Mouse (Mus musculus): ENCODE results near the gene Sorbs1. TPM values are rescaled to one million over a fixed set of nuclear protein-coding genes. Genes with fewer than 3 reads are reported as not detected.

The Sorbs1 gene
- polyA plus RNA-seq, 1 experiment from 2014 or later: 94.7 TPM

- Histone ChIP-seq H3K27me3 (replicated peaks) (no peaks in the 10 kb centered on the region), H3K36me3 (peaks cover 38% of the 10 kb centered on the region), H3K4me1 (peaks cover 12% of the 10 kb centered on the region), H3K4me3 (replicated peaks) (no peak overlapping the region), H3K9me3 (replicated peaks) (no peaks in the 10 kb centered on the region), H3K27ac (replicated peaks) (0 out of 2 replicates have a peak overlapping the region, but pooled peaks have one; percentile 28), H3K9ac (replicated peaks) (no peak overlapping the region), H3K4me2 (no peak overlapping the region)
- no peak for ATAC-seq (ENCODE audit: low FRiP score)
- 43% methylated on average over 5 of the region's 5 CpGs for WGBS
Measured at GRCm38 (mm10) chr19:40383931-40384330, 129.6 kb downstream of the Sorbs1 start.

GRCm38 (mm10) chr19:40380656-40381055, 132.9 kb downstream of the Sorbs1 start:
- Histone ChIP-seq H3K36me3 (peaks cover 21% of the 10 kb centered on the region), H3K27me3 (replicated peaks) (no peaks in the 10 kb centered on the region), H3K27ac (replicated peaks) (peak overlapping the region; percentile 33; the same call in 1 of the 2 replicates), H3K4me3 (replicated peaks) (no peak overlapping the region), H3K9ac (replicated peaks) (no peak overlapping the region), H3K4me1 (peaks cover 12% of the 10 kb centered on the region), H3K4me2 (no peak overlapping the region), H3K9me3 (replicated peaks) (no peaks in the 10 kb centered on the region)
- ATAC-seq (ENCODE audit: low FRiP score): no peak
- 52% methylated on average over 3 of the region's 3 CpGs for WGBS

GRCm38 (mm10) chr19:40380005-40380404, 133.6 kb downstream of the Sorbs1 start:
- H3K4me2 ChIP-seq: no peak overlapping the region
- H3K27me3 ChIP-seq (replicated peaks): no peaks in the 10 kb centered on the region
- 61% methylated on average over 6 of the region's 6 CpGs for WGBS
- H3K4me3 ChIP-seq (replicated peaks): no peak overlapping the region
- no peak overlapping the region for H3K9ac ChIP-seq (replicated peaks)
- peak overlapping the region; percentile 33; the same call in 1 of the 2 replicates for H3K27ac ChIP-seq (replicated peaks)
- ATAC-seq (ENCODE audit: low FRiP score): no peak
- H3K36me3 ChIP-seq: peaks cover 24% of the 10 kb centered on the region
- no peaks in the 10 kb centered on the region for H3K9me3 ChIP-seq (replicated peaks)
- H3K4me1 ChIP-seq: peaks cover 12% of the 10 kb centered on the region

GRCm38 (mm10) chr19:40379081-40379480, 134.5 kb downstream of the Sorbs1 start:
- WGBS: 90% methylated on average over 4 of the region's 4 CpGs
- Histone ChIP-seq H3K4me3 (replicated peaks) (no peak overlapping the region), H3K9ac (replicated peaks) (no peak overlapping the region), H3K4me1 (peaks cover 12% of the 10 kb centered on the region), H3K36me3 (peaks cover 24% of the 10 kb centered on the region), H3K9me3 (replicated peaks) (no peaks in the 10 kb centered on the region), H3K4me2 (no peak overlapping the region), H3K27me3 (replicated peaks) (no peaks in the 10 kb centered on the region), H3K27ac (replicated peaks) (no peak overlapping the region)
- no peak for ATAC-seq (ENCODE audit: low FRiP score)

- no peaks in the 10 kb centered on the region for H3K27me3 ChIP-seq (replicated peaks)
Measured at GRCm38 (mm10) chr19:40377632-40378031, 135.9 kb downstream of the Sorbs1 start.

GRCm38 (mm10) chr19:40376566-40377281, 136.9 kb downstream of the Sorbs1 start:
- Histone ChIP-seq H3K27ac (replicated peaks) (no peak overlapping the region), H3K27me3 (replicated peaks) (no peaks in the 10 kb centered on the region), H3K4me1 (peaks cover 8% of the 10 kb centered on the region; the same call in 1 of the 2 replicates), H3K9me3 (replicated peaks) (no peaks in the 10 kb centered on the region), H3K9ac (replicated peaks) (no peak overlapping the region), H3K4me2 (no peak overlapping the region), H3K4me3 (replicated peaks) (no peak overlapping the region), H3K36me3 (peaks cover 25% of the 10 kb centered on the region)
- WGBS: 74% methylated on average over 21 of the region's 21 CpGs
- ATAC-seq (ENCODE audit: low FRiP score): no peak

More at GRCm38 (mm10) chr19:40377632-40378031, 135.9 kb downstream of the Sorbs1 start:
- no peak overlapping the region for H3K4me2 ChIP-seq
- peaks cover 8% of the 10 kb centered on the region; the same call in 1 of the 2 replicates for H3K4me1 ChIP-seq
- 0 out of 2 replicates have a peak overlapping the region, but pooled peaks have one; percentile 14 for H3K27ac ChIP-seq (replicated peaks)
- H3K9ac ChIP-seq (replicated peaks): no peak overlapping the region
- peaks cover 32% of the 10 kb centered on the region for H3K36me3 ChIP-seq
- H3K9me3 ChIP-seq (replicated peaks): no peaks in the 10 kb centered on the region
- ATAC-seq (ENCODE audit: low FRiP score): no peak
- 68% methylated on average over 14 of the region's 14 CpGs for WGBS
- no peak overlapping the region for H3K4me3 ChIP-seq (replicated peaks)

- H3K27ac ChIP-seq (replicated peaks): no peak overlapping the region
- H3K4me3 ChIP-seq (replicated peaks): no peak overlapping the region
- 0 out of 2 replicates have a peak, but pooled peaks cover 6% of the 10 kb centered on the region for H3K4me1 ChIP-seq
- no peaks in the 10 kb centered on the region for H3K27me3 ChIP-seq (replicated peaks)
- no peak overlapping the region for H3K9ac ChIP-seq (replicated peaks)
- 97% methylated on average over 2 of the region's 2 CpGs for WGBS
- peaks cover 24% of the 10 kb centered on the region for H3K36me3 ChIP-seq
- no peak for ATAC-seq (ENCODE audit: low FRiP score)
- no peak overlapping the region for H3K4me2 ChIP-seq
- H3K9me3 ChIP-seq (replicated peaks): no peaks in the 10 kb centered on the region
Measured at GRCm38 (mm10) chr19:40374720-40375119, 138.9 kb downstream of the Sorbs1 start.

- no peak for ATAC-seq (ENCODE audit: low FRiP score)
- Histone ChIP-seq H3K27ac (replicated peaks) (peak overlapping the region; percentile 28; the same call in 1 of the 2 replicates), H3K4me3 (replicated peaks) (no peak overlapping the region), H3K4me1 (0 out of 2 replicates have a peak, but pooled peaks cover 6% of the 10 kb centered on the region), H3K9me3 (replicated peaks) (no peaks in the 10 kb centered on the region), H3K27me3 (replicated peaks) (no peaks in the 10 kb centered on the region), H3K4me2 (no peak overlapping the region), H3K9ac (replicated peaks) (no peak overlapping the region), H3K36me3 (peaks cover 32% of the 10 kb centered on the region)
- 86% methylated on average over 5 of the region's 5 CpGs for WGBS
Measured at GRCm38 (mm10) chr19:40372679-40373078, 140.9 kb downstream of the Sorbs1 start.

- H3K4me2 ChIP-seq: no peak overlapping the region
- 41% methylated on average over 4 of the region's 4 CpGs for WGBS
- H3K27ac ChIP-seq (replicated peaks): peak overlapping the region; percentile 28; the same call in 1 of the 2 replicates
- no peaks in the 10 kb centered on the region for H3K27me3 ChIP-seq (replicated peaks)
- no peaks in the 10 kb centered on the region for H3K9me3 ChIP-seq (replicated peaks)
- 0 out of 2 replicates have a peak, but pooled peaks cover 6% of the 10 kb centered on the region for H3K4me1 ChIP-seq
- no peak for ATAC-seq (ENCODE audit: low FRiP score)
- H3K4me3 ChIP-seq (replicated peaks): no peak overlapping the region
- H3K36me3 ChIP-seq: peaks cover 32% of the 10 kb centered on the region
- H3K9ac ChIP-seq (replicated peaks): no peak overlapping the region
Measured at GRCm38 (mm10) chr19:40371866-40372265, 141.7 kb downstream of the Sorbs1 start.

GRCm38 (mm10) chr19:40369852-40370811, 143.4 kb downstream of the Sorbs1 start:
- Histone ChIP-seq H3K27me3 (replicated peaks) (no peaks in the 10 kb centered on the region), H3K36me3 (peaks cover 24% of the 10 kb centered on the region), H3K9me3 (replicated peaks) (no peaks in the 10 kb centered on the region), H3K9ac (replicated peaks) (no peak overlapping the region), H3K4me3 (replicated peaks) (no peak overlapping the region), H3K4me2 (no peak overlapping the region), H3K4me1 (peaks cover 14% of the 10 kb centered on the region; the same call in 1 of the 2 replicates), H3K27ac (replicated peaks) (no peak overlapping the region)
- 72% methylated on average over 18 of the region's 18 CpGs for WGBS
- no peak for ATAC-seq (ENCODE audit: low FRiP score)

GRCm38 (mm10) chr19:40368517-40368916, 145.1 kb downstream of the Sorbs1 start:
- Histone ChIP-seq H3K9ac (replicated peaks) (no peak overlapping the region), H3K4me3 (replicated peaks) (no peak overlapping the region), H3K4me1 (peaks cover 14% of the 10 kb centered on the region; the same call in 1 of the 2 replicates), H3K9me3 (replicated peaks) (no peaks in the 10 kb centered on the region; the same call in 1 of the 2 replicates), H3K4me2 (no peak overlapping the region), H3K27me3 (replicated peaks) (no peaks in the 10 kb centered on the region), H3K27ac (replicated peaks) (no peak overlapping the region), H3K36me3 (peaks cover 40% of the 10 kb centered on the region)
- no peak for ATAC-seq (ENCODE audit: low FRiP score)
- WGBS: 87% methylated on average over 2 of the region's 2 CpGs

Measured in neural tube, embryonic 15.5 days (tissue).